Mouse (Mus musculus) thymus, adult 2 months (tissue): ENCODE measurements around the gene Tead4.

Experiments
- CTCF ChIP-seq: fragments of 200-500 bp; IDR thresholded peaks from 2 replicates; pipeline ENCODE4 v1.5.1; 2012; ENCODE audit warnings: mild to moderate bottlenecking, control low read depth, low read length, moderate library complexity, borderline replicate concordance; ENCODE audit not compliant: control insufficient read depth, poor library complexity, insufficient read depth; ENCODE audit errors: extremely low read depth
- POLR2A ChIP-seq: fragments of 200-500 bp; IDR thresholded peaks from 2 replicates; pipeline ENCODE4 v1.6.1; 2012; ENCODE audit warnings: mild to moderate bottlenecking, low read length, control low read depth, moderate library complexity; ENCODE audit not compliant: control insufficient read depth, poor library complexity, insufficient read depth; ENCODE audit errors: extremely low read depth

- TF ChIP-seq CTCF (no peak), POLR2A (no peak)
Observed at GRCm38 (mm10) chr6:128272754-128273153, 27.9 kb downstream of the Tead4 start.
